Mouse (Mus musculus): ENCODE measurements around the gene Samd4b.
"Not testable (repeated sequence)": the region's sequence is repeated elsewhere in the genome, so short reads cannot be mapped to it uniquely, and the experiment has no call there.

Samd4b gene

DNA sequence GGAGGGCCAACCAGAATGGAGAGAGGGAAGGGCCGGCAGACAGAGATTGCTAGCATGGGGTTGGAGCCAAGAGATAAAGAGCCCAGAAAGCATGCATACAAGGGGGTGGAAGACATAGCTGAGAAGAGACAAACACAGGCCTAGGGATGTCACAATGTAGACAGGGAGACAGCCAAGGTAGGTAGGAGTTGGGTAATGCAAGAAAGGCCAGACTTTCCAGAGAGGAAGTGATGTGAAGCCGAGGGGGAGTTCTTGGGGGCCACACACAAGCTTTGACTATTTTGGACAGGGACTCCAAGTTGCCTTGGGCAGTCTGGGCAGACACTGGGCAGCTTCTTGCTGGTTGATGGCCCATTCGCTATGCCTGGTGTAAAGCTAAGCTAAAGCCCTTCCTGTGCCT is 196.0 kb downstream of the Samd4b start:
- no peak for DNase-seq (ENCODE audit: low spot score in 2 of 2)

DNA sequence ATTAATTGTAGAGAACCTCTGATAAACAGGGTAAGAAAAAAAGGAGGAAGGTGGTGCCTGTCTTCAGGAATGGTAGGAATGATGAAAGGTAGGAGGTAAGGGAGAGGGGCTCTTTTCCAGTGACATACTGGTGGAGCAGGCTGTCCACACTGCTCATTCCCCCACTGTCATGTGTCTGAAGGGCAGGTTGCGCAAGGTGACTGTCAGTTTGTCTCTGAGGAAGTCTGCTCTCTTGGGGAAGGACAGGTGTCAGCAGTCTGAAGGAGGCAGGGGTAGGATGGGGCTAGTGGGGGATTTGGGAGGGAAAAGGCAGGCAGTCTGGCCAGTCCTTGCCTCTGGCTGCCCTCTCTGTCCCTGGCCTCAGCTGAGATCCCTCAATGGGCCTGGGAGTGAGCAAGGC is 196.9 kb downstream of the Samd4b start:
- no peak for DNase-seq (ENCODE audit: low spot score in 2 of 2)

DNA sequence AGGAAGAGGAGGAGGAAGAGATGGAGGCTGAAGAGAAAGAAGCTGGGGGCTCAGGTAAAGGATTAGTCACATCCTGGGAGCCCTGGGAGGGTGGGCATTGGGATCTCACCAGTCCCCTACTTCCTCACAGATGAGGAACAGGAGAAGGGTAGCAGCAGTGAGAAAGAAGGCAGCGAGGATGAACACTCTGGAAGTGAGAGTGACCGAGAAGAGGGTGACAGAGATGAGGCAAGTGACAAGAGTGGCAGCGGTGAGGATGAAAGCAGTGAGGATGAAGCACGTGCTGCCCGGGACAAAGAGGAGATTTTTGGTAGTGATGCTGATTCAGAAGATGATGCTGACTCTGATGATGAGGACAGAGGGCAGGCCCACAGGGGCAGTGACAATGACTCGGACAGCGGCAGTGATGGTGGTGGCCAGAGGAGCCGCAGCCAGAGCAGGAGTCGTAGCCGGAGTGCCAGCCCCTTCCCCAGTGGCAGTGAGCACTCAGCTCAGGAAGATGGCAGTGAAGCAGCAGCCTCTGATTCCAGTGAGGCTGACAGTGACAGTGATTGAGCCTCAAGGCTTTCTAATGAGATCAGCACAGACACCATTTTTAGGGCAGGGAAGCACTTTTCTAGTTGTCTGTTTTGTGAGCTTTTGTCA is 199.1 kb downstream of the Samd4b start:
- no peak for DNase-seq (ENCODE audit: low spot score in 2 of 2)

DNA sequence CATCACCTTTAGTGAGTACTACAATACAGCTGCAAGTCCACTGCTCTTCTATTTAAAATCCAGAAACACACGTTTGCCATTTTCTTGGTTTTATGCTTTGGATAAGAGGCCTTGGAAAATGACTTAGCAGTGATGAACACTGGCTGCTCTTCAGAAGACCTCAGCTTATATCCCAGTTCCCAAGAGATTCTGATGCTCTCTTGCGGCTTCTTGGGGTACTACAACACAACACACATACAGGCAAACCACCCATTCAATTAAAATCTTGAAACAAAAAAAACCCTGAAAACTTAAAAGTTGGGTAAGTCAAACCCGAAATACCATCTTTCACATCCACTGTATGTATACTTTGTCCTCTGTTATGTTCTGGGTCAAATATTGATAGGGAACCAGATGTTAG is 199.9 kb downstream of the Samd4b start:
- no peak for DNase-seq (ENCODE audit: low spot score in 2 of 2)

DNA sequence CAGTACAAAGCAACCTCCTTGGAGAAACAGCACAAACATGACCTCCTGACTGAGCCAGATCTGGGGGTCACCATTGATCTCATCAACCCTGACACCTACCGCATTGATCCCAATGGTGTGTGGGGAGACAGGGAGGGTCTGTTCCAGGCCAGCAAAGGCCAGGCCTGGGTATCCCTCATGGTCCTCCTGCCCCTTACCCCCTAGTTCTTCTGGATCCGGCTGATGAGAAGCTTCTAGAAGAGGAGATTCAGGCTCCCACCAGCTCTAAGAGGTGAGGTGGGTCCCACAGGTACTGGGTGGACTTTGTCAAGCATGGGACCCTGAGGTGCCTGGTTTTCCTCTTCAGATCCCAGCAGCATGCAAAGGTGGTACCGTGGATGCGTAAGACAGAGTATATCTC is 202.5 kb downstream of the Samd4b start:
- DNase-seq (ENCODE audit: low spot score in 2 of 2): no peak

DNA sequence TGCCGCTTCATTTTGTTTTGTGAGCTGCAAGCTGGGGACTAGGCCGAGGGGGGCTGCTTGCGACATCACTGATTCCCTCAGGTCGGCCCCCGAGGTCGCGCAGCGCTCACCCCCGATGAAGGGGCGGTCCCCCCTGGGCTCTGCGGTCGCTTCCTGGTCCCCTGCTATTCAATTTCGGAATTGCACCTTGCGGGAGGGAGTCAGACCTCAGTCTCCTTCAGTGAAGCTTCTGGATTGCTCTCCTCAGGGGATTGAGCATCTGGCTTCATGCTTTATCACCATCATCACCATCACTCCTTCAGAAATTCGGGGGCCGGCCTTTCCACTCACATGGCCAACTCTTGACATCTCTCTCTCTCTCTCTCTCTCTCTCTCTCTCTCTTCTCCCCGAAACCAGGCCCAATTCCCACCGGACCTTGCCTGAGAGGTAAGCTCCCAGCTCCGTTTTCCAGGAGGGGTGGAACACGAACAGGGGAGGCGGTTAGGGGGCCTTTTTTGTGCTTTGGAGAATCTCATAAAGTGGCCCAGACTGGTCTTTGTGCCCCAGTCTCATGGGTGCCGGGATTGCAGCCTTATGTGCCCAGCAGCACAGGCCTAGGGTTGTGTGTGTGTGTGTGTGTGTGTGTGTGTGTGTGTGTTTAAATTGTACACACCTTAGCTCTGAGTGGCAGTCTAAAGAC is 204.5 kb downstream of the Samd4b start:
- no peak for DNase-seq (ENCODE audit: low spot score in 2 of 2)

DNA sequence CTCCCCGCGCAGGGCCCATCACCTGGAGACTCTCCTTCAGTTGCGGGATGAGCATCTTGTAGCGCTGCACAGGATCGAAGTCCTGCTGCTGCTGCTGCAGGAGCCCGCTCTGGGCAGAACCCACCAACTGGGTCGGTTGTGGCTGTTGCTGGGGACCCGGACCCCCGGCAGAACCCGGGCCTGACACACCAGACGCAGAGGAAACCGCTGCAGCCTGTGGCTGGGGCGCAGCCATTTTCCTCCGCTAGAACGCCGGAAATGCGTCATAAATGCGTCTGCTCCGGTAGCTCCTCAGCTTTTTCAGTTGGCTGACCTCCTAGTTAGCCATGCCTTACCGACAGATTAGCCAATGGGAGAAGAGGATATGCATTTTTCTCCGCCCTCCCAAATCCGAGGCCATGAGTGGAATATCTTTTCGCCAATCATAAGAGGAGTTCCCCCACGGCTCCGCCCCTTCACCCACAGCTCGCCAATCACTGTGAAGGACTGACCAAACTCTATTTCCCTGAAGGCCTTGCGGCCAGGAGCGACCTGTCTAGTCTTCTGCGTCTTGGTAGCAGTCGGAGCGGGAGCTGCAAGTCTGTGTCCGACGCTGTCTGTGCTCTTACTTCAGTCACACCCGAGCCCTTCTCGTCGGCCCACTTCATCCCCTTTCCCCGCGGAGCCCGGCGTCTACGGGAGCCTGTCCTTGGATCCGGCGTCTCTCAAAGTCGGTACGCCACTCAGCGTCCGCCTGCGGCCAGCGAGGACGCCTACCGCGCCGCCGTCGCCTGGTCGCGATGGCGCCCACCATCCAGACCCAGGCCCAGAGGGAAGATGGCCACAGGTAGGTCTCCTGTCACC is 205.3 kb downstream of the Samd4b start, which contains the start of the genes Med29 and Paf1:
Gene Med29 (minus strand): TSS at position 280 of the 843 bp plus-strand sequence.
Gene Paf1 (plus strand): TSS at position 523 of the 843 bp plus-strand sequence.
- peak; percentile 96 for DNase-seq (ENCODE audit: low spot score in 2 of 2)

DNA sequence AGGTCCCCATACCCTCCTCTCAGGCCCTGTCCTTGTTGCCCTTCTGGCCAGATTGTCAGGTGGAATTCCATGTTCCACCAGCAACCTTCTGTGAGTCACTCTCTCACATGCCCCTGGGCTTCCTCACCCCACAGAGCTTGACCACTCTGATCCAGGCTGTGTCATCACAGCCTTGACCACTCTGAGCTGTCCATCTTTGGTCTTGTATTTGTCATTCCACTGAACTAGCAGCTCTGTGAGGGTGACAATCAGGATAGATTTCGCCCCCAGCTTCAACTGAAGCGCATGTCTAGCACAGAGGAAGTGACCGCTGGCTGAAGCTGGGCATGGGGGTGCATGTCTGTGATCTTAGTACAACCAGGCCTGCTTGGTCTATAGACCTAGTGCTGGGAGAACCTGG is 207.6 kb downstream of the Samd4b start:
- DNase-seq (ENCODE audit: low spot score in 2 of 2): no peak

DNA sequence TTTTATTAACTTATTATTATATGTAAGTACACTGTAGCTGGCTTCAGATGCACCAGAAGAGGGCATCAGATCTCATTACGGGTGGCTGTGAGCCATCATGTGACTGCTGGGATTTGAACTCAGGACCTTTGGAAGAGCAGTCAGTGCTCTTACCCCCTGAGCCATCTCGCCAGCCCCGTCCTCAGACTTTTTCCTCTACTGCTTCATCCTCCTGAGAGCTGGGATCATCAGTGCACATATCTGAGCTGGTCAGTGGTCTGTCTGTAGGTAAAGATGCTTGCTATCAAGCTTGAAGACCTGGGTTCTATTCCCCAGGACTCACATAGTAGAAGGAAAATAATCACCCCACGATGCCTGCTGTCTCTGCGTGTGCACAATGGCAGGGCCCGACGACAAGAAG is 210.6 kb downstream of the Samd4b start:
- DNase-seq (ENCODE audit: low spot score in 2 of 2): not testable (repeated sequence)

DNA sequence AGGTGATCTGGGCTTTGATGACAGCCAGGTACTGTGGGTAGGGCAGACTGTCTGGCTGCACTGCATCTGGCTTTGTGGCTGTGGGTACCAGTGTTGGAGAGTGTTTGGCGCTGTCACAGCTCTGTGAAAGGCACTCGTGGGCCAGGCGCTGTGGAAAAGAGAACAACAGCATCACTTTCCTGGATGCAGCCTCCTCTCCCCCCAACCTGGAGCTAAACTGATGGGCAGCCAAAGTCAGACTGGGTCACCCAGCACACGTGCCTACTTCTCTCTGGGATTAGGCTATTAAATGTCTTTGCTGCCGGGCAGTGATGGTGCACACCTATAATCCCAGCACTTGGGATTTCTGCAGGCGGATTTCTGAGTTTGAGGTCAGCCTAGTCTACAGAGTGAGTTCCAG is 211.1 kb downstream of the Samd4b start:
- DNase-seq (ENCODE audit: low spot score in 2 of 2): not testable (repeated sequence)

DNA sequence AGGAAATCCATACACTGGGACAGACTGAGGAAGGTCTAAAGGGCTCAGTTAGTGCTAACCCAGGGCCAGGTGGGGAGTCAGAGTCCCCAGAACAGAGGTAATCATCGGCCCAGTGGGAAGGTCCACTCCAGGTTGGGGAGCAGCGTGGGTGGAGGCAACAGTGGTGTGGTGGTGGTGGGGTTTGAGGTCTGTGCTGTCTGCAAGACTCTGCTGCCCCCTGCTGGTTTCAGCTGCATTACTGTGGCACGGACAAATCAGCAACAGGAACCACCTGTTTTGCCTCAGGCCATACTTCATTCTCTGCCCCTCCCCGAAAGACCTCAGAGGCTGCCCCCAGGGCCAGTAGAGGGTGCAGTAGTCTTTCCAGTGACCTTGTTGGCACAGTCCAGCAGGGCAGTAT is 211.5 kb downstream of the Samd4b start:
- peak; percentile 86 to 96 for DNase-seq (ENCODE audit: low spot score in 2 of 2)

DNA sequence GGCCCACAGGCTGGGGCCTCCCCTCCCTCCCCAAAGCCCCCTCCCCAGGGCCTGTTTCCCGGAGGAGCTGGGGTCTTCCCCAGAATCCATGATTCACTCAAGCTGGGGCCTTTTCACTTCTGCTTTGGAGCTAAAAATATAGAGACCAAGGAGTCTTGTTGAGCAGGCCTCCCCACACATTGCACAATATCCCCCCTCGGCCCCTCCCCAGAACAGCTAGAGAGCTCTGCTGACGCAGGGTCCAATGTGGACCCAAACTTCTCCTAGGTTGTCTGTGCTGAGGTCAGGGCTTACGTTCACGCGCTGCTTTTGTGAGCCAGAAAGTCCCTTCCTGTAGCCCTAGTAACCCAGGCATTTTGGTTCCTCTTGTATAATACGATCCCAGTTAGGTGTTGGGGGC is 211.9 kb downstream of the Samd4b start:
- DNase-seq (ENCODE audit: low spot score in 2 of 2): peak; percentile 53 to 72

DNA sequence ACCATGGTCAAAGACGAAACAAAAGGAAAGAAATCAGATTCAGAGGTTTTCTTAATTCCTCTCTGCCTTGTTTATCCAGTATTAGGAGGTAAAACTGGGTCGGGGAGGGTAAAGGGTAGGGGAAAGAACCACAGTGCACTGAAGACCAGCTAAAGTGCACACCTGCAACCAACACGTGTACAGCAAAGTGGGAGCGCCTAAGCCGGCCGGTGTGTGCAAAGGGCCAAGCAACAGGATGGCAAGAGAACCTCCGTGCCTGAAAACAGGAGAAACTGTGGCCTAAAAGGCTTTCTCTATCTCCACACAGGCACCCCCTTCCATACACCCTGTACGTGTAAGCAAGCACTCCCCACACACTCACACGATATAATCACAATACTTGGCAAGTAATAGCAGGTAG is 212.7 kb downstream of the Samd4b start:
- no peak for DNase-seq (ENCODE audit: low spot score in 2 of 2)

DNA sequence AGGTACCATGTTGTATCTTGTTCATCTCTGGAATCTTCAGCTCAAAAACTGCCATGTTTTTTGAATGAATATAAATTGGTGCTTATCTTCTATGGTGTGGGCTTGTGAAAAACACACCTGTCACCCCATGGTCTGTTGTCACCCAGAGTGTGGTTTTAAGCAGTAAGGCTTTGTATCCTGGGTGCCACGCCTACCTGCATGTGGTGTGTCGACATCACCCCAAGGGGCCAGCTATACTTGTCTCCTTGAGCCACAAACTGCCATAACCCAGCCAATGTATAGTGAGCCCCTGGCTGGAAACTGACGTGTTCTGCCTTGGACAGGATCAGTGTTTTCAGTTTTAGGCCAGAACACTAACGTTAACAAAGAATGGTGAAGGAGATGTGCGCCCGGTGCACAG is 213.8 kb downstream of the Samd4b start:
- peak in 1 of 2 experiments; percentile 49 for DNase-seq (ENCODE audit: low spot score in 2 of 2)

DNA sequence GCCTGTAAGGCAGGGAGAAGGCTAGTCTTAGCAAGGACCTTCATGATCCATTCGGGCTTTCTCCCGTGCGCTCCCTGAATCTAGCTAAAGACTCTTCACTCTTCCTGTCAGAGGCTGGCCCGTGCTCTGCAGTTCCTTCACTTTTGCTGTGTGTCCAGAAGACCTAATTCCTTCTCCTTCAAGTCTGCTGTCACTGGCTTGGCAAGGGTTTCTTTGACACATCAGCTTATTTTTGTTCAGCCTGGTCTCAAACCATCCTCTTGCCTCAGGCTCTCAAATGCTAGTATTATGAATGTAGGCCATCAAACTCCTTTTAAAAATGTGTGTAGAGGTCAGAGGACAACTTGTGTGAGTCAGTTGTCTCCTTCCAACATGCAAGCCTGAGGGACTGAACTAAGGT is 214.3 kb downstream of the Samd4b start:
- no peak for DNase-seq (ENCODE audit: low spot score in 2 of 2)

DNA sequence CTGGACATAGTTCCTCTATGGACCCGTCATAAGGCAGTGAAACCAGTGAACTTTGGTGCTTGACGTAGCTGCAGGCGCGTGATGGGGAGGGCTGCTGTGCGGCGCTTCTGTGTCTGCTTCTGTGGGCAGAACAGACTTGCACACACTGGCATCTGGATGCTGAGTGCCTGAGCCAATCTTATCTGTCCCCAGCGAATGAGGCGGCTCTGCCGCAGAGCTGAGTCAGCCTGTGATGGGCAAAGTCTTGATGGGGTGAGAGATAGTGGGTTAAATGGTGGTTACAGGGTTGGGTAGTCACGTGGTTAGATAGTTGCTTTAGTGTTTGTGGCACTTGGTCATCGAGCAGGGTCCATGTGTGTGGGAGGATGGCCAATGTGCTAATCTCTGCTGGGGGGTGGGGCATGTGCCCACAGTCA is 215.0 kb downstream of the Samd4b start:
- peak; percentile 62 to 78 for DNase-seq (ENCODE audit: low spot score in 2 of 2)

DNA sequence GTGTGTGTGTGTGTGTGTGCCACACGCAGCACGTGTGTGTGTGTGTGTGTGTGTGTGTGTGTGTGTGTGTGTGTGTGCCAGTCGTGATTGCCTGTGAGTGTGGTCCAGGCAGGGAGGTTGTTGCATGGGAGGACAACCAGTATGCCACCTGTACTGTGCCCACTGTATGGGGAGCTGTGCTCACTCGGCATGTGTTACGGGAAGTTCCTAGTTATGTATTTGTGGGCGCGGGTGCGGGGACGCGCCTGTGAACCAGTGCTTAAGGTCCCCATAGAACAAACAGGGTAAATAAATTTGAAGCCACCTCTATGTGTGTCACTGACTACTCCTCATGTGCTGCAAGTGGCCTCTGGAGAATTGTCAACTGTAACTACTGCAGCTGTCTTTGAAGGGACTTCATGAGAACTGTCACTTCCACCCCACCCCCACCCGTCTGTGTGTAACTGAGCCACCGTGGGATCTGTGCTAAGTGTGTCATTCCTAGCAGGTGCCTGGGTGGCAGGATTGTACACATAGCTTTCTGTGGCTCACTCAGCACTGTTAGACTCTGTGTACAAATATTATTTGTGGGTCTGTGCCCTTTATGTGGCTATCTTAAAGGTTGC is 215.5 kb downstream of the Samd4b start:
- peak in 1 of 2 experiments; percentile 42 for DNase-seq (ENCODE audit: low spot score in 2 of 2)

DNA sequence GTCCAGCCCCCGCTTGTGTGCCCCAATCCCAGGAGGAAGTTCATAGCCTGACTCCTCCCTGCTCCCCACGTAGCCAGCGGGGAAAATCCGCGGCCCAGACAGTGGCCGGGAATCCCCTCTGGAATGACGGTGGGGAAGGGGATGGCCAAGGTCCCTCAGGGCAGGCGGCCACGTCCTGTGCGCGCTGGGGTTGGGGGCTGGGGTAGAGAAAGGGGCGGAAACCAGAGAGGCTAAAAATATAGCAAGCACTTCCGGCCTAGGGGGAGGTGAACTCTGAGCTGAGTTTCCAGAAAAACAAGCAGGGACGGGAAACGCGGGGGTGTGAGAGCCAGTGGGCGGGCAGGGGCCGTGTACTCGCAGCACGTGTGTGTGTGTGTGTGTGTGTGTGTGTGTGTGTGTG is 216.0 kb downstream of the Samd4b start:
- peak; percentile 80 to 87 for DNase-seq (ENCODE audit: low spot score in 2 of 2)

DNA sequence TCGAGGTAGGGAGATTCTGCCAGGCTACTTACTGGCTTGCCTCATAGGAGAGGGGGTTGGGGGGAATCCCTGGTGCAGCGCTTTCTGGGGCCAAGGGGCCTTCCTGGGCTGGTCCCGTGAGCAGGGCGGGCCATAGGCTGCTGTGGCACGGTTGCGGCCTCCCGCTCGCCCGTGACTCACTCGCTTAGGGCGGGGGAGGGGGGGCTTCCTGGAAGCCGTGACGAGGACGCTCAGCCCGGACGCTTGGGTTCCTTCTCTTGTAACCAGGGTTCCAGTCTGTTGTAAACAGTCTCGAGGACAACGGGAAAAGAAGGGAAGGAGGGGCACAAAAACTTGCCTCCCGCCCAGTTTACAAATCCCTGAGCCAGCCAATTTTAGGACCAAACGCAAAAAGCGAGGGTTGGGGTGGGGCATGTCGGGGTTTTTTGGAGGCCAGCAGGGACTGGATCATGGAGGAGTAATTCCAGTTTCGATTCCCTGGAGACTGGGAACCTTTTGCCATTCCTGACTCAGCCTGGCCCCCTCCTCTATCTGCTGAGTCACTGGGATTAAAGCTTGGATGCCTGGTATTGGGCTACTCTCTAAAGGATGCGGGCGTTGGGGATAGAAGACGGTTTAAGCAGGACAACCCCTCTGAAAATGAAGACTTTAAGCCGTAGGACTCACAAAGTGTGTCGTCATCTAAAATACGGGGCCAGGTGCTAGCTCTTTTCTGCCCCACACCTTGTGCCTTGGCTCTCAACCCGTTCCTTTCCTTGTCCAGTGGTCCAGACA is 216.7 kb downstream of the Samd4b start:
- peak; percentile 80 to 87 for DNase-seq (ENCODE audit: low spot score in 2 of 2)

DNA sequence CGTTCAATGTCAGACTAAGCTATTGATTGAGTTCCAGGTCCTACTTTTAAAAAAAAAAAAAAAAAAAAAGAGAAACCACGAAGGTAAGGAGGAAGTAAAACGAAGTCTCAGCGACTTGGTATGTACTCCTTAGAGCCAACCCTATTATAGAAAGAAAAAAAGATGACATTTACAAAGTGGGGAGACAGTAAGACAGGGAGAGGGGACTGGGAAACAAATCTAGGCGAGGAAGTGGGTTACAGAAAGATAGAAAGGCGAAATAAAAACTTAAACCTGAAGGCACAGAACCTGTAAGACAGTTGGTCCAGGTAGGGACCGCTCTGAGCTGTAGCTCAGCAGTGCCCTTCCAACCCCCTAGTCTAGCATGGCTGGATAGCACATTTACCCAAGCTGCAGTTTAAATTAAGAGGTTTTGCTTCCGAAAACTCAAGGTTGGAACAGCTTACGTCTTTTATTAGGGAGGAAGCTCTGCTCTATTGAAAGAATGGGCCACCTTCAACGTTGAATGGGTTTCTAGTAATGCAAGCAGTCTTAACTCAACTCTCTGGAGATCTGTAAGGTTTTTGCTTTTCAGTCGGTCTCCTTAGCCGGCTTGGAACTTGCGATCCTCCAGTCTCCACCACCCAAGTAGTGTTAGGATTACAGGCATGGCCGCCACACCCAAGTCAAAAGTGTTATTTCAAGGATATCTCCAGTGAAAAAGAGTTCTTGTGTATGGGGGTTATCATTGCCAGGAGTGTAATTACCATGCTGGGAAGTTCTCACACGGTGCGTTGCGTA is 217.5 kb downstream of the Samd4b start, which contains the start of gene Zfp36:
Gene Zfp36 (minus strand): TSS at position 17 of the 780 bp plus-strand sequence.
- DNase-seq (ENCODE audit: low spot score in 2 of 2): no peak
